Mouse (Mus musculus) heart, postnatal 25 days (tissue): ENCODE results near the gene Zbtb45. TPM values are rescaled to one million over a fixed set of nuclear protein-coding genes. Genes with fewer than 3 reads are reported as not detected.

Source experiments
- DNase-seq: peaks from one replicate; pipeline ENCODE4 v3.0.0; 2022; ENCODE audit warnings: low spot score
- intact Hi-C: fragments of 180-260 bp; cut with DNase I; formaldehyde crosslinking; loops from one replicate; pipeline ENCODE4 v1.15.1; 2025
- total RNA-seq, 2 experiments: library from RNA; stranded (reverse); gene quantifications; 2 replicates each; pipeline ENCODE4 v1.2.3; 2021

Zbtb45 gene
- total RNA-seq, 2 experiments from 2014 or later, result 7.3 to 10.9 TPM

DNA sequence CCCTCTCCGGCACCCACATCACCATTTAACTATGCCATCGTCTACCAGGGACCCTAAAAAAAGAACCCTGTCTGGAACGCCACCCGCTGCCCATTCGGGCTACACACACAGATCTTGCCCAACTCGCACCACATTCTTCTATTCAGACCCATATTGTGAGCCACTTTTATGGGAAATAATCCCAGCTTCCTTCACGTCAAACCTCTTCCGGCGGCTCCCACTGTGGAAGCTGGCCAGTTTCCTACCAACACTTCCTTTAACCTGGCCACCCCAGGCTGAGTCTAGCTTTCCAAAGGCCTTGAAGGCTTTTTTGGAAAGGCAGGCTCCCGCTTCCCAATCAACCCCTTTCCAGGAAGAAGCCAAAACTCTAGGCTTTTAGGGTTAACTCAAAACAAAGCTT, 3.3 kb downstream of the Zbtb45 start:
- intact Hi-C loops, result no loop called here
- DNase-seq, result no peak

- no peak for DNase-seq
- intact Hi-C loops, result no loop called here
These were observed 3.8 kb downstream of the Zbtb45 start for GRCm38 (mm10) chr7:13006011-13006410.

DNA sequence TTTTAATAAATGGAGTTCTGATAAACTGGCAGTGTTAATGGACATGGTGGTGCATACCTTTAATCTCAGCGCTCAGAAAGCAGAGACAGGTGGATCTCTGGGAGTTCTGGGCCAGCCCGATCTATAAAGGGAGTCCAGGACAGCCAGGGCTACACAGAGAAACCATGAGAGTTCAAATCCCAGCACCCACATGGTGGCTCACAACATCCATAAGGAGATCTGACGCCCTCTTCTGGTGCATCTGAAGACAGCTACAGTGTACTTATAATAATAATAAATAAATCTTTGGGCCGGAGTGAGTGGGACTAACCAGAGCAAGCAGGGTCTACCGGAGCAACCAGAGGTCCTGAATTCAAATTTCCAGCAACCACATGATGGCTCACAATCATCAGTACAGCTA, 6.5 kb downstream of the Zbtb45 start:
- DNase-seq, result no peak
- intact Hi-C loops, result no loop called here

DNA sequence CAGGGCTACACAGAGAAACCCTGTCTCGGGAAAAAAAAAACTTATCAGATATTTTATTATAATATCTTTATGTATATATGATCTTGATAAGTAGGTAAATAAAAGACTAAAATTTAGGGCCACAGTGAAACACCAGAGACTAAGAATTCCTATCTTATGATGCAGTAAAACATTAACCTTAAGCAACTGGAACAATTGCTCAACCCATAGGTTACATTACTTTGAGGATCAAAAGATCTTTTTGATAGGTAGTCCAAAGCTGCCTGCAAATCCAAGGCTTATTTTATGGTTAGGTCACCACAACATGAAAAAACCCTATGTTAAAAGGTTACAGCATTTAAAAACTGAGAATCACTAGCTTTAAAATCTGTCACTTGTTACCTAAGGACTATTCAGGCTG, 8.2 kb downstream of the Zbtb45 start:
- intact Hi-C loops, result no loop called here
- DNase-seq, result no peak

DNA sequence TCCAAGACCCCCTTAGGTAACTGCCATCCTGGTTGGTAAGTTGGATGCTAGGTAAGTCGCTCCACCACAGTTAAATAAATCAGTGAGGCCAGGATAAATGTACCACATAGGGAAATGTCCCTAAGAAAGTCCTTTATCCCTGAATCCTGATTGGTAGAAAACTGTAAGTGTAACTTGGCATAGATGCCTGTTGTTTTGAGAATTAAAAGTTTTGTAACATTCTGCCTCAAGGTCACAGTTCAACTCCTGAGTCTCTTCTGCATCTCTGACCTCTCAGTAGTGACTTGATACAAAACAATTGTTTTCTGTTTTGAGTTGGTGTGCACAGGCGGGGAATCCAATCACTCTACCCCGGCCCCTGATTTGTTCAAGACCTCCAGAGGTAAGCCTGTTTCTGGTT, 11.0 kb downstream of the Zbtb45 start, which contains the start of gene Trim28:
Gene Trim28, plus strand, starts transcription at position 264 of the 400 bp plus-strand sequence.
- no peak for DNase-seq
- intact Hi-C loops, result no loop called here

- intact Hi-C loops, result no loop called here
- DNase-seq, result no peak
These were observed 11.8 kb downstream of the Zbtb45 start, which contains the start of gene Slc27a5 for GRCm38 (mm10) chr7:12998053-12998452. TSS of gene Slc27a5 (minus strand) at chr7:12998192.

GRCm38 (mm10) chr7:12997230-12997629, 12.6 kb downstream of the Zbtb45 start:
- no peak for DNase-seq
- intact Hi-C loops, result no loop called here

DNA sequence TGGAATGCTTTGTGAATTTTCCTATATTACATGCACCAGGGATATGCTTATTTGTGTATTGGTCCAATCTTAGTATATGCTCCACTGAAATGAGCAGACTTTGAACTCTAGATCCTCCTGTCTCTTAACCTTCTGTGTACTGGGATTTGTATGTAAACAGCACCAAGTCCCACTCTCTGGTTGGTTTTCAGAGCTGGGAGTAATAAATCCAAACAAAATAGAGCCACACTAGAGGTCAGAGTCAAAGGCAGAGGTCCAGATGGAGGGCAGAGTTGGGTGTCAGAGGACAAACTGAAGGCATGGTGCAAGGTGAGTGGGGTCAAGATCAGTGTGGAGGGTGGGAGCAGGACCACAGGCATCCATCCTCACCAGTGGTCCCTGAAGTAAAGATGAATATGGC, 14.0 kb downstream of the Zbtb45 start:
- intact Hi-C loops, result no loop called here
- DNase-seq, result no peak

DNA sequence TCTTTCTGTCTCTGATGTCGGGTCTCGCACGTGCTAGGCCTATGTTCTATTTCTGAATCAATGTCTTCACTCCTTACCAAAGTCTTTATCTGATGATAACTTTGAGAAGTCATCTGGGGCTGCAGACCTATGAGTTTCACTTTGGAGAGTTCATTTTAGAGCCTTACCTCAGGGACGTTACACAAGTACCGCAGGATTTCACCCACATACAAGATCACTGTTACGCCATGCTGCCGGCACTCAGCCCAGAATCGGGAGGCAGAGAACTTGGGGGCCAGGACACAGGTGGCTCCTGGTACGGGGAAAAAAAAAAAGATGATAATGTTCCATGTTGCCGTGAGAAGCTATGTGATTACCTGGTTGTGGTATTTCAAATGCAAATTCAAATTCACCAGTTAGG, 16.7 kb downstream of the Zbtb45 start:
- intact Hi-C loops, result loop anchor here (5.0 kb wide), 1 partner anchor 86 kb away; no protein-coding TSS in a partner anchor
- no peak for DNase-seq

GRCm38 (mm10) chr7:12992222-12992621, 17.6 kb downstream of the Zbtb45 start:
- intact Hi-C loops, result loop anchor here (5.0 kb wide), 1 partner anchor 85 kb away; no protein-coding TSS in a partner anchor
- DNase-seq, result no peak

DNA sequence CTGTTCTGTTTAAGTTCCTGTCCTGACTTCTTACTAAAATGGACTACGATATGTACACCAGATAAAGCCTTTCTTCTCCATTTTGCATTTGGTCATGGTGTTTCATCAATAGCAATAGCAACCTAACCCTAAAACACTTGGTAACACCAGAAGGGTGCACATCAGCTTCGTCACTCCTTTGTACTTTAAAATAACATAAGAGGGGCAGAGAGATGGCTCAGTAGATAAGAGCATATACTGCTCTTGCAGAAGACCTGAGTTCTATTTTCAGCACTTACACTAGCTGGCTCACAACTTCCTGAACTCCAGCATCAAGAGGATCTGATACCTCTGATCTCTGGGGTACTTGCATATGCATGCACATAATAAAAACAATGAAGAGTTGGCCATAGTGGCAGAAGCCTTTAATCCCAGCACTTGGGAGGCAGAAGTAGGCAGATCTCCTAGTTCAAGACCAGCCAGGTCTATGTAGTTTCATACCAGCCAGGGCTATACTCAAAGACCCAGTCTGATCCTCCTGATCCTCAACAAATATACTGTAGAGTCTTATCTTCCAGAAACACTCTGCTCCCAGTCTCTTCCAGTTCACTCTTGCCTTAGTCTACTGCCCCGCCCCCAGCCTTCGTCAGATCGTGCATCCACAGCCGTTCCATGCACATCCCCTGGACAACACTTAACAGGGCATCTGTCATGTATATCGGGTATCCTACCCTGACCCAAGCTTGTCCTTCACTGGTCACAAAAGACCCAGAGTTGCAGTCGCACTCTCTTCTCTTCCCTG, 22.2 kb downstream of the Zbtb45 start:
- intact Hi-C loops, result no loop called here
- DNase-seq, result no peak

DNA sequence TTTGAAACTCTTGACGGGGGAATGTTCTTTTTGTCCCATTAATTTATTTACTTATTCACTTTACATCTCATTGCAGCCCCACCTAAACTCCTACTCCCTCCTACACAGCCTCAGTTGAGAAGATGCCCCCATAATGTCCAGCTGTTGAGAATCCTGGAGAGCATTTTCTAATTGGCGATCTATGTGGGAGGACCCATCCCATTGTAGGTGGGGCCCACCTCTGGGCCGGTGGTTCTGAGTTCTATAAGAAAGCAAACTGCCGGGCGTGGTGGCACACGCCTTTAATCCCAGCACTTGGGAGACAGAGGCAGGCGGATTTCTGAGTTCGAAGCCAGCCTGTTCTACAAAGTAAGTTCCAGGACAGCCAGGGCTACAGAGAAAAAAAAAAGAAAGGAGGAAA, 22.9 kb downstream of the Zbtb45 start:
- intact Hi-C loops, result no loop called here

GRCm38 (mm10) chr7:12985724-12986123, 24.1 kb downstream of the Zbtb45 start:
- DNase-seq, result no peak
- intact Hi-C loops, result no loop called here

More for the DNA sequence above, 22.9 kb downstream of the Zbtb45 start:
- DNase-seq, result no peak

DNA sequence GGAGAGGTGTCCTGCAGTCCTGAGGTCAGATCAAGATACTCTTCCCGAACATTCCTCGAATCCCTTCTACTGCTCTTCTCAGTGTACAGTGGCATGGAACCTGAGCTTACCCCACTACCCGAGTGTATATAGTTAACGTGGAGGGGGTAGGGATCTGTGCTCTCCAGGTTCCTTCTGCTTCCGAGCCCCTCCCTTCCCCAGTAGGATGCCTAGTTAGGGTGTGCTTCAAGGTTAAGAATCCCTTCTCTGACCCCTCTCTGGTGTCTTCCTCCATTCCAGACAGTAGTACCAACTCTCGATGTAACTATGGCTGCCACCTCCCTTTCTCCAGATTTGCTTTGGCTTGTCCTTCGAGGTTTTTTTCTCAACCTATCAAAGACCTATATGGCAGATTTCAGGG, 29.5 kb downstream of the Zbtb45 start:
- intact Hi-C loops, result no loop called here
- no peak for DNase-seq

DNA sequence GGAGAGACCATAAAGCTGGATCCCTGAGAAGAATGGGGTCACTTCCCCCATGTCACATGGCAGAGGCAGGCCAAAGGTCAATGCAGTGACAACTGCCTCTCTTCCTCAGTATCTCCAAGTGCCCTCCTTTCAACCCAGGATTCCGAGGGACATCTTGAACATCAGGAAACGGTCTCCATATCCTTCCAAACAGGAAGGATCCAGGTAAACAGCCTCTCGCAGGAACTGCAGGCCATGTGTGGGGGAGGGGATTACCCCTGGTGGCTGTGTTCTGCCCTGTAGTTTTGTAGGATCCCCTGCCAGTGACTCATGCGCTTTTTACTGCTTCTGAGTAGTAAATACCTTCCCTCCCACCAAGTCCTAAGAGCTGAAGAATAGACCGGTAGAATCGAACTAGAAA, 30.1 kb downstream of the Zbtb45 start:
- intact Hi-C loops, result loop anchor here (5.0 to 10.0 kb wide), 2 partner anchors 57 to 175 kb away; partner anchors contain the start of genes Rps5 and Zscan18
- DNase-seq, result no peak

- DNase-seq, result no peak
- intact Hi-C loops, result loop anchor here (5.0 to 10.0 kb wide), 2 partner anchors 57 to 174 kb away; partner anchors contain the start of genes Rps5 and Zscan18
These were observed 30.7 kb downstream of the Zbtb45 start for GRCm38 (mm10) chr7:12978931-12979722.

- intact Hi-C loops, result loop anchor here (5.0 to 10.0 kb wide), 2 partner anchors 56 to 173 kb away; partner anchors contain the start of genes Rps5 and Zscan18
- peak; percentile 99 for DNase-seq
These were observed 32.0 kb downstream of the Zbtb45 start, which contains the start of gene Zfp446 for GRCm38 (mm10) chr7:12977682-12978389. TSS of gene Zfp446 (plus strand) at chr7:12977848.

DNA sequence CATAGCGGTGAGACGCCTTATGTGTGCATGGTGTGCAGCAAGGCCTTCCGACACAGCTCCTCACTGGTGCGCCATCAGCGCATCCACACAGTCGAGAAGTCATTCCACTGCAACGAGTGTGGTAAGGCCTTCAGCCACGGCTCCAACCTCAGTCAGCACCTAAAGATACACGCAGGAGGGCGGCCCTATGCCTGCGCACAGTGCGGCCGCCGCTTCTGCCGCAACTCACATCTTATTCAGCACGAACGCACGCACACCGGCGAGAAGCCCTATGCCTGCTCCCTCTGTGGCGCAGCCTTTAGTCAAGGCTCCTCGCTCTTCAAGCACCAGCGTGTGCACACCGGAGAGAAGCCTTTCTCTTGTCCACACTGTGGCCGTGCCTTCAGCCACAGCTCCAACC, 38.9 kb downstream of the Zbtb45 start:
- DNase-seq, result no peak
- intact Hi-C loops, result loop anchor here (10.0 kb wide), 1 partner anchor 166 kb away; the partner anchor contains the start of gene Zscan18

DNA sequence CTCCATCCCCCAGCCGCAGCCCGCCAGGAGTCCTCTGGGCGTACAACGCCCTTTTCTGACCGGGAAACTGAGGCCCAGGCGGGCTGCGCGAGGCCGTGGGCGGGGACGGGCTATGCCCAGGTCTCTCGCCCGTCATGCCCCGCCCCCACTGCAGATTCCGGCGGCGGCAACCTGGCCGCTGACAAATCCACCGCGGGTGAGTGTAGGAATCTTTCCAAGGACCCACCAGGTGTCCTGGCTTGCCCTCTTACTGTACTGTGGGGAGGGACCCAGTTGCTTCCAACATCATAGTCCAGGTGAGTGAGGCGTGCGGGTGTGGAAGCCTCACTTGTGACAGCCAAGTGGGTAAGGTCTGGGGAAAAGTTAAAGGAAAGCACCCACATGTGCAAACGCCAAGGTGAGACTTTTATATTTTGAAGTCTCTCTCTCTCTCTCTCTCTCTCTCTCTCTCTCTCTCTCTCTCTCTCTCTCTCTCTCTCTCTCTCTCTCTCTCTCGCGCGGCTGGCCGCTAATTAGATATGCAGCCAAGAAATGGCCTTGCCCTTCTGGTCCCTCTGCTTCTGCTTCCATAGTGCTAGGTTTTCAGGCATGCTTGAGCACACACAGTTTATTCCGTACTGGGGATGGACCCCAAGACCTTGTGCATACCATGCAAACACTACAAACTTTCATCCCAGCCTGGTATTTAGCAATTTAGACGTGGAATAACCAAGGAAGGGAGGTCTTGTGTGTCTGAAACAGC, 43.6 kb downstream of the Zbtb45 start:
- DNase-seq, result peak; percentile 14
- intact Hi-C loops, result no loop called here
